Mouse (Mus musculus): ENCODE results near the gene Parp14. TPM values are rescaled to one million over a fixed set of nuclear protein-coding genes. Genes with fewer than 3 reads are reported as not detected.
"Not testable (repeated sequence)": the region's sequence is repeated elsewhere in the genome, so short reads cannot be mapped to it uniquely, and the experiment has no call there.

Parp14 gene
- polyA plus RNA-seq, 1 experiment from 2014 or later: 0.18 TPM

DNA sequence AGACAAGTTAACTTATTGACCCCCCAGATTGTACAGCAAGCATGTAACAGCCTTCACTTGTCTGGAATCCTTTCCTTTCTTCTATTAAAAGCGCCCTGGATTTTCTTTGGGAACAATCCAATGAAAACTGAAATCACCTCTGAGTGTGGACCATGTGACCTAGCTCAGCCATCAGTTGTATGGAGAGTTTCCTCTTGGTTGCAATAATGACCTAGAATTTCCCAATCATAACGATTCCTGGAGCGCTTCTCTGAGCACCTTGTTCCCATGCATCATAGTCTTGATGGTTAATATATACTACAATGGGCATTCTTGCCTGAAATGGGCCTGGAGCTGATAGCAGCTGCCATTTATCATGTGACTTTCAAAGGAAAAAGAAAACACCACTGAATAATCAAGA, 29.2 kb upstream of the Parp14 start:
- Histone ChIP-seq H3K4me3 (no peak overlapping the region), H3K9me3 (no peaks in the 10 kb centered on the region), H3K27ac (no peak overlapping the region), H3K27me3 (ENCODE audit: insufficient read depth, poor library complexity, severe bottlenecking) (no peaks in the 10 kb centered on the region), H3K36me3 (no peaks in the 10 kb centered on the region), H3K4me1 (replicated peaks) (no peaks in the 10 kb centered on the region)
- DNase-seq (ENCODE audit: low spot score): no peak
- WGBS: 88% methylated on average over 3 of the region's 3 CpGs

DNA sequence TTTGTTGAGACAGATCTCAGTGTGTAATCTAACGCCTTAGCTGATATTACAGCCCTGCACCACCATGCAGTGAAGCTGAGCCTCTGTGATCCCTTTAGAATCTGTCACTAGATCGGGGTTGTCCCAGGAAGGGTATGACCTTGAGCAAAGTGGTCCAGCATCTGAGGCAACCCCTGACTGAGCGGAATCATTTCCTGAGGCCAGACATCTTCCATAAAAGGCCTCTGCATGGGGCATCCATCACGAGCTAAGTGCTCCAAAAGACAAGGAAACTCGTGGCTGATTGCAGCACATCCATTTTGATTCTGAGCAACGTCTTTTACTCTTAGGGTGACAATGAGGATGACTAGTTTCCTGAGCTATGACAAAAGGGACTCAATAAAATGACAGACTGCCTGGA, 23.7 kb upstream of the Parp14 start:
- Histone ChIP-seq H3K4me3 (no peak overlapping the region), H3K27ac (no peak overlapping the region), H3K4me1 (replicated peaks) (no peaks in the 10 kb centered on the region), H3K36me3 (no peaks in the 10 kb centered on the region), H3K27me3 (ENCODE audit: insufficient read depth, poor library complexity, severe bottlenecking) (no peaks in the 10 kb centered on the region), H3K9me3 (no peaks in the 10 kb centered on the region)
- 74% methylated on average over 6 of the region's 6 CpGs for WGBS
- no peak for DNase-seq (ENCODE audit: low spot score)

DNA sequence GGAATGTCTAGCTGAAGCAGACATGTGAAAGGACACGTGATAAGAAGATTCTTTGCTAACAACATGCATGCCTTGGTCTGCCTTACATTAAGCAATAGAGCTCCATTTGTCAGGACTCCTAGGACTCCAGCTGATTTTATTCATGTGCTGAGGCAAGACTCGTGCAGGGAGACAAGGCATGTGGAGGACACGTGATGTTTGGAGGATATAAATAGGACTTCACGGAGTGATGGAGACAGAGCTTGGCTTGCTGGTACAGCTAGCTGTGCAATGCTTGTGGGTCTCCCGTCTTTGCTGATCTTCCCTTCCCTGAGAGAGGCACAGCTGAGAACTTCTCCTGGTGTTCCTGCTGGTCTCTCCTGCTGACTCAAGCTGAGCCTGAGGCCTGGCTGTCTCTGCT, 20.3 kb upstream of the Parp14 start:
- not testable (repeated sequence) for H3K9me3 ChIP-seq; H3K4me1 ChIP-seq (replicated peaks); H3K27me3 ChIP-seq (ENCODE audit: insufficient read depth, poor library complexity, severe bottlenecking); H3K4me3 ChIP-seq; H3K36me3 ChIP-seq; H3K27ac ChIP-seq; DNase-seq (ENCODE audit: low spot score)
- WGBS: 82% methylated on average over 5 of the region's 5 CpGs

DNA sequence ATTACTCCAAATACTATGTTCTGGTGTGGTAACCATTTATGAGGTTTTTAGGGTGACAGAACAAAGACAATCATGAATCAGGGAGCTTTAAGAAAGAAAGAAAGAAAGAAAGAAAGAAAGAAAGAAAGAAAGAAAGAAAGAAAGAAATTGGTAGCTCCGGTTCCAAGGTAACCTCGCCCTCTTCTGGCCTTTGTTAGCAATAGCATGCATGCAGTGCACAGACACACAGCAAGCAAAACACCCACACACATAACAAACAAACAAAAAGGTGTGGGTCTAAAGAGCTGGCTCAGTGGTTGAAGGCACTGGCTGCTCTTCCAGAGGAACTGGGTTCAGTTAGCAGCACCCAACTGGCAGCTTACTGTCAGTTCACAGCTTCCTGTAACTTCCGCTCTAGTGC, 19.3 kb upstream of the Parp14 start:
- Histone ChIP-seq H3K4me1 (replicated peaks) (no peaks in the 10 kb centered on the region), H3K27me3 (ENCODE audit: insufficient read depth, poor library complexity, severe bottlenecking) (no peaks in the 10 kb centered on the region), H3K27ac (no peak overlapping the region), H3K4me3 (no peak overlapping the region), H3K36me3 (no peaks in the 10 kb centered on the region), H3K9me3 (no peaks in the 10 kb centered on the region)
- 77% methylated on average over 3 of the region's 3 CpGs for WGBS
- no peak for DNase-seq (ENCODE audit: low spot score)

DNA sequence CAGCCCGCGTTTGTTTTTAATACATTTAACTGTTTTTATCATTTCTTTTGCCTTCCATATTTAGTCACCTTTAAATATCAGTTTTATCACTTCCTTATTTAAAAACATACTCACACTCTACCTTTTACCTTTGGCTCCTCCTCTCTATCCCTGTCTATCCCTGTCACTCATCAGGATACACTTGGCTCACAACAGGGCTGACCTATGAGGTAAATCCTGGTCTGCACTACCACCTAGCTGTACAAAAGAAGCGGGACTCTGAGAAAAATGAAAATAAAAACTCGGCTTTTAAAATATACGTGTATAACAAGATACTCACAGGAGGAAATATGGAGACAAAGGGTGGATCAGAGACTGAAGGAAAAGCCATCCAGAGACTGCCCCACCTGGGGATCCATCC, 17.6 kb upstream of the Parp14 start:
- H3K4me3 ChIP-seq: no peak overlapping the region
- no peaks in the 10 kb centered on the region for H3K27me3 ChIP-seq (ENCODE audit: insufficient read depth, poor library complexity, severe bottlenecking)
- no peaks in the 10 kb centered on the region for H3K4me1 ChIP-seq (replicated peaks)
- DNase-seq (ENCODE audit: low spot score): no peak
- no peaks in the 10 kb centered on the region for H3K9me3 ChIP-seq
- WGBS: 95% methylated on average over 5 of the region's 5 CpGs
- no peak overlapping the region for H3K27ac ChIP-seq
- no peaks in the 10 kb centered on the region for H3K36me3 ChIP-seq

DNA sequence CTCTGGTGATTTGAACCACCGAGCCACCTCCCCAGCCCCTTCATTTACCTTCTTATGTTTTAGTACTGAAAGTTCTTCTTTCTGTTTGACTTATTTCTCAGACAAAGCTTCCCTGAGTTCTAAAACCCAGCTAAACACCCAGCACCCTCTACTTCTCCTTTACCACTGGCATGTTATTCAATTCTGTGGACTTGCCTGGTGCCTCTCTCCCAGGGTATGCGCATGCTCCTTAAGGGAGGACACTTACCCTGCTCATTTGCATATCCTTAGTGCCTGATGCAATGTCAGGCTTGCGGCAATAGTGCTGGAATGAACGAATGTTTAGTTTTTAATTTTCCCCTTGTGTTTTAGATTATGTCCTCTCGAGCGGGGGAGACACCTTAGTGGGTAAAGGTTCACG, 16.8 kb upstream of the Parp14 start:
- Histone ChIP-seq H3K36me3 (no peaks in the 10 kb centered on the region), H3K4me3 (no peak overlapping the region), H3K27ac (no peak overlapping the region), H3K27me3 (ENCODE audit: insufficient read depth, poor library complexity, severe bottlenecking) (no peaks in the 10 kb centered on the region), H3K9me3 (no peaks in the 10 kb centered on the region), H3K4me1 (replicated peaks) (no peaks in the 10 kb centered on the region)
- no peak for DNase-seq (ENCODE audit: low spot score)
- WGBS: 84% methylated on average over 7 of the region's 7 CpGs

DNA sequence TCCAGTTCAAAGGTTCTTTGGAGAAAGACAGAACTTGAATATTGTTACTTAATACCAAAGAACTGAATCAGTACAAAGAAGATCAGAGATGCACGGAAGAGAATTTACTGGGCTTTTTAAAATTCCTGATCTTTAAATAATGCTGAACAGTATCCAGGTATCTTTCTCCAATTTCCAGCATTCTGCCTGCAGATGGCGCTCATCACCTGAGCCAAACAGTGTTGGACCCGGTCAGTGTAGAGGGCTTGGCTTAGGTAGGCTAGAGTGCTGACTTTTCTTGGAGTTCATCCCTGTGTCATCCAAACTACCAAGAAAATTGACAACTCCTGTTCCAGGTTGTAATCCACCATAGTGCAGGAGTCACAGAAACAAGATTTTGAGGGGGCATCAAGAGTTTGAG, 3.1 kb upstream of the Parp14 start:
- Histone ChIP-seq H3K36me3 (no peaks in the 10 kb centered on the region), H3K4me1 (replicated peaks) (peaks cover 20% of the 10 kb centered on the region), H3K4me3 (no peak overlapping the region), H3K27me3 (ENCODE audit: insufficient read depth, poor library complexity, severe bottlenecking) (peaks cover 40% of the 10 kb centered on the region), H3K27ac (no peak overlapping the region), H3K9me3 (no peaks in the 10 kb centered on the region)
- 29% methylated on average over 3 of the region's 3 CpGs for WGBS
- DNase-seq (ENCODE audit: low spot score): no peak

DNA sequence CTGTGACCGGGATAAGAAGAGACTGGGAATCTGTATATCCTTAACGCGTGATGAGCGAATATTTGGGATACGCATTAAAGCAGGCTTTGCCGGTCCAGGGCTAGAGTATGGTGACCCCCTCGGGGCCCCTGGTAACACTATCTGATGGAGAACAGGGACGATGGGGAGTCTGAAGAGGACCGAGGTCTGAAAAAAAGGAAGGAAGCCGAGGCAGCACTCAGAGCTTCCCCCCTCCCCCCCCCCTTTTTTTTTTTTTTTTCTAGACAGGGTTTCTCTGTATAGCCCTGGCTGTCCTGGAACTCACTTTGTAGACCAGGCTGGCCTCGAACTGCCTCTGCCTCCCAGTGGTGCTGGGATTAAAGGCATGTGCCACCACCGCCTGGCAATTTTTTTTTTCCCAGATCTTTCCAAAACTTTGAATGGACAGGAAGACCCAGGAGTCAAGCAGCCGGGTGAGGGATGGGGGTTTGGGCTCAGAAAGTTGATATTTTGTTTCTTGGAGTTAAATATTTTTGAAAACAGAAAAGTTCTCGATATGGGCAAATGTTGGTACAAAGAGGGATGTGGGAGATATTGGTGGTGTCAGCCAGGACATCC, 1.2 kb upstream of the Parp14 start:
- WGBS: 35% methylated on average over 14 of the region's 14 CpGs

DNA sequence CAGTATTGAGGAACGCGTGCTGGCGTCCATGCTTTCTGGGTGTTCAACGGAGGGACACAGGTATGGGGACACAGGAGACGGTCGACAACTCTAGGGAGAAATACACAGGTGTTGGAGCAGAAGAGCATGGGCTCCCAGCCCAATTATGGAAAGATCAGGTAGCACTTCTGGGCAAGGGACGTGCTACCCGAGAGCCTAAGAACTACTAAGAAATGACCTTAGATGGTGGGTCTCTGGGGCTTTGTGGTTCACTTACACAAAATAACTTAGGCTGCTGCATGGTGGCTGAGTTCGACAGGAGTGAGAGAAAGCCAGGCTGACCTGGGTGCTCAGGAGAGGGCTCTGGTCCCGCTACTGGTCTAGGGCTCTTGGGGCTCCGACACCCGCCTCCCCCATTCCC, 554 bp upstream of the Parp14 start:
- DNase-seq (ENCODE audit: low spot score): peak; percentile 8
- 22% methylated on average over 12 of the region's 12 CpGs for WGBS
- Histone ChIP-seq H3K9me3 (no peaks in the 10 kb centered on the region), H3K4me1 (replicated peaks) (peaks cover 20% of the 10 kb centered on the region), H3K4me3 (peak overlapping the region; percentile 74), H3K27ac (no peak overlapping the region), H3K36me3 (no peaks in the 10 kb centered on the region), H3K27me3 (ENCODE audit: insufficient read depth, poor library complexity, severe bottlenecking) (peaks cover 50% of the 10 kb centered on the region)

More for the DNA sequence above, 1.2 kb upstream of the Parp14 start:
- 0 out of 2 replicates have a peak overlapping the region, but pooled peaks have one; percentile 74 for H3K4me3 ChIP-seq
- H3K27me3 ChIP-seq (ENCODE audit: insufficient read depth, poor library complexity, severe bottlenecking): peaks cover 50% of the 10 kb centered on the region
- H3K27ac ChIP-seq: no peak overlapping the region
- peaks cover 20% of the 10 kb centered on the region for H3K4me1 ChIP-seq (replicated peaks)
- H3K9me3 ChIP-seq: no peaks in the 10 kb centered on the region
- no peak for DNase-seq (ENCODE audit: low spot score)
- no peaks in the 10 kb centered on the region for H3K36me3 ChIP-seq

DNA sequence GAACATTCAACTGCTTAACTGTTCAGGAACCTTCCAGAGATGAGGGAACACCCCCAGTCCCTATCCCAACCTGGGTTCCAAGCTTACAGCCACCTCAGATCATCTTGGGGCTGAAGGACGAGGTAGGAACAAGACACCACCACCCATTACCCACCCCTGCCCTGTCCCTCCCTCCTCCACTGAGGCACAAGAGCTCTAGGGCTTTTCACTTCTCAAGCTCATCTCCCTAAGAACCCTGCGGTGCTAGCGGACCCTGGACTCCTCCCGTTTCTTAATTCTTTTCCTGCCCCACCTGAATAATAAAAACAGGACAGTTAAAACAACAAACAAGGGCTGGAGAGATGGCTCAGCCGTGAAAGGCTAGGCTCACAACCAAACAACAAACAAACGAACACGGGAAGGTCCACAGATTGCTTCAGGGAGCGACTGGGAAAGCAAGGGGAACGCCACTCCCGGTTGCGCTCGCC, 730 bp downstream of the Parp14 start:
- DNase-seq (ENCODE audit: low spot score): peak; percentile 28
- Histone ChIP-seq H3K36me3 (no peaks in the 10 kb centered on the region), H3K9me3 (no peaks in the 10 kb centered on the region), H3K4me1 (replicated peaks) (peaks cover 20% of the 10 kb centered on the region), H3K27ac (peak overlapping the region; percentile 80), H3K27me3 (ENCODE audit: insufficient read depth, poor library complexity, severe bottlenecking) (peaks cover 50% of the 10 kb centered on the region), H3K4me3 (peak overlapping the region; percentile 74)
- WGBS: 1% methylated on average over 12 of the region's 12 CpGs

DNA sequence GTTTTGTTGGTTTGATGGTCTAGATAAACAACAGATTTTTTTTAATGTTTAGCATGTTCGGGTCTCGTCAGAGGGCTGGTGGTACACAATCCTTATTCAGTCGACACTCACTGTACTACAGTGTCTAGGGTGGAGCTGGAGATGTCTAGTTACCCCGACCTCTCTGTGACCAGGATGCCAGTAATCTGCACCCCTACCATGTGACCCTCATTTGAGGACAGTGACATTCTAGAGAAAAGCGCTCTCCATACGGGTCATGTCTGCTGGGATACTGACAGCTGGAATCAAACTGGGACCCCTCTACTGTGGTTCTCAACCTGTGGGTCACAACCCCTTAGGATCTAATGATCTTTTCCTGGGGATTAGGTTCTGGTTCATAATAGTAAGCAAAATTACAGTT, 1.7 kb downstream of the Parp14 start:
- Histone ChIP-seq H3K27ac (no peak overlapping the region), H3K36me3 (no peaks in the 10 kb centered on the region), H3K9me3 (no peaks in the 10 kb centered on the region), H3K4me3 (no peak overlapping the region), H3K4me1 (replicated peaks) (peaks cover 20% of the 10 kb centered on the region), H3K27me3 (ENCODE audit: insufficient read depth, poor library complexity, severe bottlenecking) (peaks cover 50% of the 10 kb centered on the region)
- no peak for DNase-seq (ENCODE audit: low spot score)
- WGBS: 69% methylated on average over 6 of the region's 6 CpGs

DNA sequence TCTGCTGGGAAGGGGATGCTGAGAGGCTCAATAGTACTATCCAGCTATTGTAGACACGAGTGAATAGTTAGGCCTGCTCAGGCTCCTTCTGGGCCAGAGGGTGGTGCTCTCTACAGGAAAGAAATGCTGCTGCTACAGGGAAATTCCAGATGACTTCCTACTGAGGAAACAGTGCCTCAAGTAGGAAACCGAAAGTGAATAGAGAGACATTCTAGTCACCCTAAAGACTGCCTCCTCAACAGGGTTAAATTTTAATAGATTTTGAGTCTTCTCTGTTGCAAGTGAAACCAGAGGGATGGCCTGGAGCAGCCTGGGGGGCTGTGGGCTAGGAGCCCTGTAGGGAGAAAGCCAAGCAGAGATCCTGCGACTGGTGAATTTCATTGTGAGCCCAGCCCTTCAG, 2.2 kb downstream of the Parp14 start:
- Histone ChIP-seq H3K27ac (no peak overlapping the region), H3K36me3 (no peaks in the 10 kb centered on the region), H3K27me3 (ENCODE audit: insufficient read depth, poor library complexity, severe bottlenecking) (peaks cover 50% of the 10 kb centered on the region), H3K4me1 (replicated peaks) (peaks cover 20% of the 10 kb centered on the region), H3K9me3 (no peaks in the 10 kb centered on the region), H3K4me3 (no peak overlapping the region)
- WGBS: 32% methylated on average over 3 of the region's 3 CpGs
- no peak for DNase-seq (ENCODE audit: low spot score)

DNA sequence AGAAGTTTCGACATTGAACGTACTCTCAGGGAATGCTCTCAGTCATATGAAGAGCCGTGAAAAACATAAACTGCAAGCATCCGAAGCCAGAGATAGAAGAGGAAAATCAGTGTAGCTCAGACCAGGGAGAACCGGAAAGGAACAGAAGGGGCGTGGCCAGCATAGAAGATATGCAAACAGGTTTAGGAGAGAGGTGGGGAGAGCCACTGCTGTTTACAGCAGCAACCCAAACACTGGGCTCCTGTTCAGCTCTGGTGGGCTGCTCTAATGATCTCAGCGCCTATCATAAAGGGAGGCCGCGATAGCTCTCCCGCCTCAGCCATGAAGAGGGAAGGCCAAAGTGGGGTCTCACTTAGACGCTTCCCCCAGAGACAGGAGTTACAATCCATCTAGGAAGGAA, 3.6 kb downstream of the Parp14 start:
- no peak for DNase-seq (ENCODE audit: low spot score)
- Histone ChIP-seq H3K4me3 (no peak overlapping the region), H3K27me3 (ENCODE audit: insufficient read depth, poor library complexity, severe bottlenecking) (peaks cover 43% of the 10 kb centered on the region), H3K9me3 (no peaks in the 10 kb centered on the region), H3K36me3 (no peaks in the 10 kb centered on the region), H3K4me1 (replicated peaks) (peaks cover 20% of the 10 kb centered on the region), H3K27ac (no peak overlapping the region)
- WGBS: 79% methylated on average over 11 of the region's 11 CpGs

DNA sequence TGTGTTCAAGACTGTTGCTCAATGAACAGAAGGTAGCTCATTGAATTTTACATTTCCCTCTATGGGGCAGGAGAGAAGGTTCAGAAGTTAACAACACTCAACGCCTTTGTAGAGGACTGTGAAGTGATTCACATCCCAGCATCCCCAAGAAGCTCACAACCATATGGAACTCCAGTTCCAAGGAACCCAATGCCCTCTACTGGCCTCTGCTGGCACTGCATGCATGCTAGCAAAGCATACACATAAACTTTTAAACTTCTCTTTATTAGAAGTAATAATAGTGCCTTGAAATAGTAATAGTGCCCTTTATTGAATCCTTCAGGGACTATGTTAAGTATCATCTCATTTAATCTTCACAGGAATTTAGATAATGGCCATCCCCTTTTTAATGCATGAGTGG, 9.3 kb downstream of the Parp14 start:
- 82% methylated on average over 1 of the region's 1 CpGs for WGBS
- H3K36me3 ChIP-seq: no peaks in the 10 kb centered on the region
- no peak for DNase-seq (ENCODE audit: low spot score)
- no peaks in the 10 kb centered on the region for H3K4me1 ChIP-seq (replicated peaks)
- H3K4me3 ChIP-seq: no peak overlapping the region
- no peaks in the 10 kb centered on the region for H3K27me3 ChIP-seq (ENCODE audit: insufficient read depth, poor library complexity, severe bottlenecking)
- H3K9me3 ChIP-seq: 0 out of 2 replicates have a peak, but pooled peaks cover 6% of the 10 kb centered on the region
- no peak overlapping the region for H3K27ac ChIP-seq

Measured in hindbrain, embryonic 10.5 days (tissue).